Mouse (Mus musculus) lung, adult 18-20 months (tissue): ENCODE measurements at regions not wholly inside any gene's neighbourhood (a gene's known extent, or its start where the extent isn't known, plus 50 kb on each side); places are given as distances from the start of the nearest gene placed in this dataset.

Experiments
- DNase-seq, 2 experiments: peaks; one replicate each; pipeline ENCODE4 v3.0.0; 2022; ENCODE audit warnings: mixed read lengths in 2 of 2

DNA sequence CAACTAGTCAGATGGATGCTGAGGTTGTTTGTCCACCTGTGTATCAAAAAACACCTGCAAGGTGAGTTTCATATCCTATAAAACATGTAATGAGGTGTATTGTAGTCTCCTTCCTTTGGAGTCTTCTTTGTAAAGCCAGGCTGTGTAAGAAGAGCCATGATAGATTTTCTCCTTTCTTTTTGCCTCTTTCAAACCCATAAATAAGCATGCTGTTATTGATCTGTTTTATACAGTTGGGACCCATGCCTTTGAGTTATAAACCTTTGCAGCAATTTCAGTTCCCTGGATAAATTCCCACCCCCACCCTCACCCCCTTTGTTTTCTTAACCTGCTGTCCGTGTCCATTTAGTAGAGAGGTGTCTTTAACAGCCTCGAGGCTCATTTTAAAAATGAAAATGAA lies 131.0 kb upstream of the Rgs17 start:
- DNase-seq = no peak

DNA sequence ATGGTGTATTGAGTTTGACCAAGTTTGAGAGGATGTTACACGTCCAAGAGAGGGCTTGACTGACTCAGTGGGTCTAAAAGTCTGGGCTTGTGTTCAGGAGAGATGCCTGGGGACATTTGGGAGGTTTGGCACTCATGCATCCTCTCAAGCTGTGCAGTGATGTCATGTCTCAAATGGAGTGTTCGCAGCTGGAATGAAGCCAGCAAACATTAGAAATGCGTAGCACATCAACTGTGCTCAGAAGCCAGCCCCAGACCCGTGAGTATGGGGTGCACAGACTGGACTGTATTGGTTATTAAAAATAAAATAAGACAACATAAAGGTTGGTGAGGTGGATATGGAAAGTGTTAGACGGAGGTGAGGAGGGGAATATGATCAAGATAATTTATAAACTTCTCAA lies 121.2 kb upstream of the Rgs17 start:
- no peak for DNase-seq

DNA sequence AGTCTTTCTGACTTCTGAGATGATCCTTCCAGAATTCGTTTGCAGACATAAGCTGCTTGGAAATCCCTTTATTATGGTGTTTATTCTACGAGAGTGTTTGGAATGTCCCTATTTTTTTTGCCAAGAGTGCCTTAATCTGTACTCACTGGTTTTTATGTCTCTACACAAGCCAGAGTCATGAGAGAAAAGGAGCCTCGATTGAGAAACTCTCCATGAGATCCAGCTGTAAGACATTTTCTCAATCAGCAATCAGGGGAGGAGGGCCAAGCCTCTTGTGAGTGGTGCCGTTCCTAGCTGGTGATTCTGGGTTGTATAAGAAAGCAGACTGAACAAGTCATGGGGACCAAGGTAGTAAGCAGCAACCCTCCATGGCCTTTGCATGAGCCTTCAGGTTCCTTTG lies 117.6 kb upstream of the Rgs17 start:
- peak in 1 of 2 experiments; percentile 21 for DNase-seq

DNA sequence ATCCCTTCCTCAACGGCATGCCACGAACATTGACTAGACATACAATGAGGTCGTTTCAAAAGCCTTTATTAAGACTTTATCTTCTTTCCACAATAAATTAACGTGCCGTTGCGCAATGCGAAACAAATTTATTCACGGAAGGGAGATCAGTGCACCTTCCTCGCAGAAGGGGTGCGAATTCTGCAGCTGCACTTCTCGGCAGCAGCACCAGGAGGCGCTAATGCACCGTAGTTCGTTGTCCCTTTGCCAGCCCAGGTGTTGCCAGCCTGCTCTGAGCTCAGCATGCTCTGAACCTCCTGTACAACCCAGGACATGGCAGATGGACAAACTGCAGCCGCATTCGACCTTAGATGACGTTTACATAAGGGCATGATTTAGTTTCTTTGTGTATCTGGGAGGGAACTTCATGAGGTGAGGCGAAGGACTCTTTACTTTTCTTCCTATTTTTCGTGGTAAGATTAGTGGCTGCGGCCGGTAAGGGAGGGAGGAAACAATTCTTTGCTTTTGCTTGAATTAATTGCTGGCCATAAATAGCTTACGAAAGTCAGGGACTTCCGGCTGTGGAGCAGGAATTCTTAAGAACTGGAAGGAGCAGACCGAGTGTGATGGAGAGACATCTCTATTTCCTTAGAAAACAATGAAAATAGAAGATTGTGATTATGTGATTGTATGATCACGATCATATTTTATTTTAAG lies 113.7 kb upstream of the Rgs17 start:
- peak; percentile 43 to 48 for DNase-seq

DNA sequence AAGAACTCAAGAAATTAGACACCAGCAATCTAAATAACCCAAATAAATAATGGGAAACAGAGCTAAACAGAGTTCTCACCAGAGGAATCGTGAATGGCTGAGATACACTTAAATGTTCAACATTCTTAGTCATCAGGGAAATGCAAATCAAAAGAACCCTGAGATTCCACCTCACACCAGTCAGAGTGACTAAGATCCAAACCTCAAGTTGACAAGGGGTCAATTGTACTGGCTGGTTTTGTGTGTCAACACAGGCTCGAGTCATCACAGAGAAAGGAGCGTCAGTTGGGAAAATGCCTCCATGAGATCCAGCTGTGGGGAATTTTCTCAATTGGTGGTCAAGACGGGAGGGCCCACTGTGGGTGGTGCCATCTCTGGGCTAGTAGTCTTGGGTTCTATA lies 110.3 kb upstream of the Rgs17 start:
- DNase-seq = no peak

DNA sequence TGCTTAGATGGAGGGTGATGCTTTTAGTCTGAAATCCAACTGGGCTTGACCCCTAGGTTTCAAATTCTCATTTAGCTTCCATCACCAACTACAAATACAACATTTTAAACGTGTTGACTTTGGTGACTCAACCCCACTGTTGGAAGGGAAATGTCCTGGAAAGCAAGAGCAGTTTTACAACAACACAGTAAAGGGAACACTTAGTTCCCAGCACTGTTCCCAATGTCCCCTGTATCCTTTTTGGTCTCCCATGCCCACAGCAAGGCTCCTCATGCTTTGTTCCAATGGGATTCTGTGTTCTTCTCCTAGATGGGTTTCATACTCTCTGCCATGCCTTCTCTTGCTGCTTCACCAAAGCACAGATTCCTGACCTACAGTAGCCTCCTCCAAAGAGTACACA lies 105.4 kb upstream of the Rgs17 start:
- DNase-seq = no peak

DNA sequence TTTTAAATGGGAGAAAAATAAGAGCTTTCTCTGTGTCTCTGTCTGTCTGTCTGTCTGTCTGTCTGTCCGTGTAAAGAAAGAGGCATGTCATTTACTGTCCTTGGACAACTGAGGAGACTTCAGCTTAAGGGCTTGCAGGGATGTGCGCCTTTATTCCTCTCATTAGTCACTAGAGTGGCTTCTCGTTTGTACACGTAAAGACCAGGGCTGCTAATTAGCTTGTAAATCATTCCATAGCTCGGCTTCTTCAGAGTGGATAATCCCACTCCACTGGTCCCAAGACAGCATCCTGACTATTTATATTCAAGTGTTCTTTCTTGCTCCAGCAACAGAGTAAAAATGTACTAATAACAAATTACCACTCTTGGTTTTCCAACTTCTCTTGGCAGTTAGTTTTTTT lies 104.1 kb upstream of the Rgs17 start:
- DNase-seq = no peak

DNA sequence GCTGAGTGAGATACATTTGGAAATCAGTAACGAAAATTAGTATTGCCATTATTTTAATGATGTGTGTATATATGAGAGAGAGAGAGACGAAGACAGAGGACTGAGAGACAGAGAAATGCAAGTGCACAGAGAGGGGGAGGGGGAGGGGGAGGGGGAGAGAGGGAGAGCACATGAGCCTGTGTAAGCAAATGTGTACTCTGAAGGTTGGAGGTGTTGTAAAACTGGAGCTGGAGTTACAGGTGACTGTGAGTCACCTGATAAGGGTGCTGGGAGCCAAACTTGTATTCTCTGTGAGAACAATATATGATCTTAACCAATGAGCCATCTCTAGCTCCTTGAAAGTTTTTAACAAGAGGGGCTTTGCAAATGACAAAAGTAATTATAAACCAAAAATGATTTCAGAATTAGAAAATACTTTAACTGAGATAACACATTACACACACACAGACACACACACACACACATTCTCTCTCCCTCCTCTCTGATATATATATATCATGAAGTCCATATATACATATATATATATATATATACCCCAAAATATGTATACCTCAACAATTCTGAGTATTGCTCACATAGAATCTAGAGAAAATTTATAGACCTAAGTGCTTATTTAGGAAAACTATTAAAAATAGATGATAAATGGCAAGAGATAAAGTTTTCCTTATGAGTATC lies 100.5 kb upstream of the Rgs17 start:
- no peak for DNase-seq

DNA sequence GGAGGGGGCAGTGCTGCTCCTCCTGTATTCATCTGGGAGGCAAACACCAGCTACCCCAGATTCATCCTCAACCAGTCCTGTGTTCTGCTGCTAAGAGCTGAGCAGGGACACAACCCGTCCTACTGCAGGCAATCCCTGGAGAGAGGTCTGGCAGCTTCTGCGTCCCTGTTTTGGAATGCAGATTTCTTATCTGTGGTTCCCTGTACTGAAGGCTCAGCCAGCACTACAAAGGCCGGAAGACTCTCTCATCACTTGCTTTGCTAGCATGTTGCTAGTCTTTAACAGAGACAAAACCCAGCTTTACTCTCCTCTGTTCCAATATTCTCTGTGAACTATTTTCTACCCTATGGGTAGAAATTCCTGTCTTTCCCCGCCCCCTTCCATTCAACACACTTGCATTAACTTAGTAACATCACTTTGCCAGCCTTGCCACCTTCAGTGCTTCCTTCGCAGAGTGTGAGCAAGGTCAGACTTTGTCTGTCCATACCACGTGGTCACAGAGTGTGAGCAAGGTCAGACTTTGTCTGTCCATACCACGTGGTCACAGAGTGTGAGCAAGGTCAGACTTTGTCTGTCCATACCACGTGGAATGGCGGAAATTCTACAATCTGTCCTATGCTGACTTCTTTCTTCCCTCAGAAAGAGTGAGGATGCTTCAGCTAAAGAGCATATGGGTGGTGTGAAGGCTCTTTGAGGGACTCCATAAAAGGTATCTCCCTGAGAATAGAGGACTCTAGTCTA lies 98.9 kb upstream of the Rgs17 start:
- DNase-seq = no peak

DNA sequence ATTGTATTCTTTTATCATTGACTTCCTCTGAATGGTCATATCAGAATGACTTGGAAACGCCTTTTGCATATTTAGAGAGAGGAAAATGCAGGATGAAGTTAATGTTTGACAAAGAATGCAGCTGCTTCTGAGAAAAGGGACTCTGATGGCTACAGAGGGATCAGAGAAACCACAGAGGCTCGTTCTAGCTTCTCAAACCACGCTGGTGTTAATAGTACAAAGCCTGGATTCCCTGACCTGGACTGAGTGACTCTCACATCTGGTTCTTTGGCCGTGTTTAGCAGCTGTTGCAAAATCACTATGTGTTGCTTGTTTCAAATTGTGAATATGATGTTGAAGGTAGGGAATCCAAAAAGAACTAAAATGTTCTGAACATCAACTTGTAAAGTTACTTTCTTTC lies 91.5 kb upstream of the Rgs17 start:
- no peak for DNase-seq

DNA sequence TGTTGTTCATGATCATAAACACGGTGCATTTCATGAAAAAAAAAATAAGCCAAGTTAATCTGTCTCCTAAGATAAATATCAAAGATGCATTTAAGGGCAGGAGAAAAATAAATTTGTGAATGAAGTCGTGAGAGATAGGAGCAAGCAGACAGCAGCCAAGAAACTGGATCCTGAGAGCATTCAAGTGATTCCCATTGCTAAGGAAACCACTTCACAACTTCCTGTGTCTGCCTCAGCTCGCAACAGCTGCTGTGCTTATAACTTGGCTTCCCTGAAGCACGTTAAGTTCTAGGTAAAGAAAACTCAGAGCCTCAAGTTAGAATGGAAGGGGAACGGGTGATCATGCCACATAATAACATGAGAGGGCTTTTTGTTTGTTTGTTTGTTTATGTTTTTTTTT lies 89.3 kb upstream of the Rgs17 start:
- DNase-seq = no peak

DNA sequence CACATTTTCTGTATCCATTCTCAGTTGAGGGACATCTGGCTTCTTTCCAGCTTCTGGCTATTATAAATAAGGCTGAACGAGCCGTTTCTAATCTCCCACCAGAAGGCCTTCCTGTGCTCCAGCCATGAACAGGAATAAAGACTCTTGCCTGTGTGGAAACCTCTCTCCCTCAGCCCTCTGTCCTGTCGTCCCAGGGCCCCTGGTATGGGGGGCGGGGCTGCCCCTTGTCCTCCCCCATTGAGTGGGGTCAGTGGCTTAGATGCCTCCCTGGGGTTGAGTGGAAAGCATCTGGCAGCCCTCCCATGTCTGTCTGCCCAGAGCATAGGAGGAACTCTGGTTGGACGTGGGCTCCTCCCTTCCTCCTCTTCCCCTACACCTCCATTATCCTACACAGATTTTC lies 88.8 kb upstream of the Rgs17 start:
- no peak for DNase-seq

DNA sequence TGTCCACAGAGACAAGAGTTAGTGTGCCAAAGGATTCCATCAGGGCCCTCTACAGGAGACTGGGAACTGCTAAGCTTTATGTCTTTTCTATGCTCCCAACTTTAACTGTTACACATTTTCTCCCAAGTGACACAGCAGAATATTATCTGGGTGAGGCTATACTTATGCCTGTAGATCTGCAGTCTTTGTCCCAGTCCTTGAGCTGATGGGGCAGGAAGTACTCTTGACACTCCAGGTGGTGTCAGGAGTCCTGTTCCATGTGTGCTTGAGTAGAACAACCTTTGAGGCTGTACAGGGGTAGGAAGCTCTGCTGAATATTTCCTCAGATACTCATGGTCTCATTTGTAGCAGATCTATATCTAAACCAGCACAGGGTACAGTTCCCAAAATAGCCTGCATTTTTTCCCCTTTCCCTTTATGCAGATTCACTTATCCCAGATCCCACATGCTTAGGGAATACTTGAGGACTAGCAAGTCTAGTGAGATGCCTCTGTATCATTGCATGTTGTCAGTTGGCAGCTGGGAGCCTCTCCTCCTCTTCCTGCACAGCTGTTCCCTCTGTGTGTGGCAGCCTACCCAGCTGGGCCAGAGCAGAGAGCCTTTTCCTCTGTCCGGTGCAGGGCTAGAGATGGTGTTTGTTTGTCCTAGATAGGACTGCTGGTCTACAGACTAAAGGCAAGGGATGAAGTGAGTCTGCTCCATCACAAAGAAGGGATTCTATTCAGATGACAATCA lies 85.2 kb upstream of the Rgs17 start:
- DNase-seq = no peak

DNA sequence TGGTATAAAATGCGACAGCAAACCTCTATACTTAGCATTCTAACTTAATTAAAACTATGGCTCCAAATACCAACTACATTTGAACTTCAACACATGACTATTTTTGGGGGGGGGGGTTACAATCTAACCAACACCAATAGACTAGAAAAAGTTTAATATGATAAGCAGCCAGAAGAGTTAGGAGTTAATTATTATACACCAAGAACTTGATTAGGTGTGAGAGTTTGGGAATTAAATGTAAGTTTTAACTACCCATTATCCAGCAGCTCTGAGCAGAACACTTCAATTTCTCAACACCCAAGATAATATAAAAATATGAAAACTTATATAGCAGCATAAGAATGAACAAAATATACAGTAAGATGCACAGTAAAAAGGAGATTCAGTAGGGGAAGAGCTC lies 59.2 kb upstream of the Rgs17 start:
- no peak for DNase-seq

DNA sequence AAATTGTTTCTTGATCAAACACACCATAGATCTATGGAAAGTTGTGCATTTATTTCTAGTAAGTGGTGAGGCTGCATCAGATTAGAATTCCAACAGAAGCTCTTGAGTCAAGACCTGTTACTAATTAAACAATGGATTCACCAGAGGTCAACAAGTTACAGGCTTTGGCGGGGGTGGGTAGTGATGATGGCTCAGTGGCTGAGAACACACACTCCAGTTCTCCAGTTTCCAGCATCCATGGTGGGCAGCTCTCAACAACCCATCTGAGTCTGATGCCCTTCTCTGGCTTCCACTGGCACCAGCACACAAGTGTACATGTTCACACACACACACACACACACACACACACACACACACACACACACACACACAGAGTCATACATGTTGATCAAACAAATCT lies 56.3 kb upstream of the Rgs17 start:
- no peak for DNase-seq
